Mouse (Mus musculus): Measurements from ENCODE around the gene Nudt2.

Gene Nudt2

GRCm38 (mm10) chr4:41494378-41494777 is 29.4 kb downstream of the Nudt2 start:
- no peak for DNase-seq (ENCODE audit: low spot score in 2 of 2)

GRCm38 (mm10) chr4:41495076-41495475 is 30.1 kb downstream of the Nudt2 start:
- DNase-seq (ENCODE audit: low spot score in 2 of 2): no peak

GRCm38 (mm10) chr4:41495850-41496249 is 30.9 kb downstream of the Nudt2 start:
- DNase-seq (ENCODE audit: low spot score in 2 of 2): peak in 1 of 2 experiments; percentile 70

- DNase-seq (ENCODE audit: low spot score in 2 of 2): no peak
Observed at GRCm38 (mm10) chr4:41497046-41497445, 32.1 kb downstream of the Nudt2 start.

GRCm38 (mm10) chr4:41497579-41497978 is 32.6 kb downstream of the Nudt2 start:
- DNase-seq (ENCODE audit: low spot score in 2 of 2): no peak

- no peak for DNase-seq (ENCODE audit: low spot score in 2 of 2)
Observed at GRCm38 (mm10) chr4:41497995-41498845, 33.3 kb downstream of the Nudt2 start.

GRCm38 (mm10) chr4:41498921-41499391 is 34.0 kb downstream of the Nudt2 start:
- DNase-seq (ENCODE audit: low spot score in 2 of 2): no peak

GRCm38 (mm10) chr4:41499619-41500018 is 34.7 kb downstream of the Nudt2 start:
- no peak for DNase-seq (ENCODE audit: low spot score in 2 of 2)

- no peak for DNase-seq (ENCODE audit: low spot score in 2 of 2)
Observed at GRCm38 (mm10) chr4:41500787-41501186, 35.8 kb downstream of the Nudt2 start.

- no peak for DNase-seq (ENCODE audit: low spot score in 2 of 2)
Observed at GRCm38 (mm10) chr4:41502171-41502940, 37.4 kb downstream of the Nudt2 start.

GRCm38 (mm10) chr4:41502986-41503412 is 38.0 kb downstream of the Nudt2 start, which contains the start of gene AI464131:
Gene AI464131, minus strand, starts transcription at chr4:41503076.
- DNase-seq (ENCODE audit: low spot score in 2 of 2): peak; percentile 91 to 93

- no peak for DNase-seq (ENCODE audit: low spot score in 2 of 2)
Observed at GRCm38 (mm10) chr4:41504325-41504724, 39.4 kb downstream of the Nudt2 start.

GRCm38 (mm10) chr4:41505131-41505551 is 40.2 kb downstream of the Nudt2 start:
- DNase-seq (ENCODE audit: low spot score in 2 of 2): no peak

- DNase-seq (ENCODE audit: low spot score in 2 of 2): no peak
Observed at GRCm38 (mm10) chr4:41506156-41506555, 41.2 kb downstream of the Nudt2 start.

GRCm38 (mm10) chr4:41506906-41507305 is 42.0 kb downstream of the Nudt2 start:
- DNase-seq (ENCODE audit: low spot score in 2 of 2): peak; percentile 73 to 81

GRCm38 (mm10) chr4:41507326-41507924 is 42.5 kb downstream of the Nudt2 start:
- DNase-seq (ENCODE audit: low spot score in 2 of 2): no peak

GRCm38 (mm10) chr4:41507998-41508397 is 43.0 kb downstream of the Nudt2 start:
- no peak for DNase-seq (ENCODE audit: low spot score in 2 of 2)

GRCm38 (mm10) chr4:41513309-41513708 is 48.4 kb downstream of the Nudt2 start:
- no peak for DNase-seq (ENCODE audit: low spot score in 2 of 2)

- DNase-seq (ENCODE audit: low spot score in 2 of 2): no peak
Observed at GRCm38 (mm10) chr4:41513714-41514113, 48.8 kb downstream of the Nudt2 start.

GRCm38 (mm10) chr4:41517233-41517632 is 52.3 kb downstream of the Nudt2 start, which contains the start of gene 1110017D15Rik:
Gene 1110017D15Rik, minus strand, starts transcription at chr4:41517333.
- no peak for DNase-seq (ENCODE audit: low spot score in 2 of 2)

- DNase-seq (ENCODE audit: low spot score in 2 of 2): no peak
Observed at GRCm38 (mm10) chr4:41518349-41518748, 53.4 kb downstream of the Nudt2 start.

GRCm38 (mm10) chr4:41519195-41519594 is 54.2 kb downstream of the Nudt2 start:
- no peak for DNase-seq (ENCODE audit: low spot score in 2 of 2)
